Mouse (Mus musculus): ENCODE measurements at regions not wholly inside any gene's neighbourhood (a gene's known extent, or its start where the extent isn't known, plus 50 kb on each side); places are given as distances from the start of the nearest gene placed in this dataset.

GRCm38 (mm10) chr13:98420419-98421043, 66.5 kb downstream of the Foxd1 start:
- Histone ChIP-seq H3K9ac (ENCODE audit: insufficient read depth, low read depth) (no peak overlapping the region), H3K4me3 (replicated peaks in 1 of 3; ENCODE audit: low read depth in 2 of 3, low read length in 2 of 3, poor library complexity in 1 of 3) (no peak overlapping the region), H3K27me3 (replicated peaks) (no peaks in the 10 kb centered on the region), H3K4me1 (ENCODE audit: control insufficient read depth in 1 of 2, insufficient read depth in 2 of 2) (peaks cover 2 to 6% of the 10 kb centered on the region in 2 experiments), H3K36me3 (replicated peaks in 1 of 2; ENCODE audit: control insufficient read depth in 1 of 2, insufficient read depth in 1 of 2, low read length in 1 of 2) (no peaks in the 10 kb centered on the region), H3K4me2 (ENCODE audit: insufficient read depth, low read depth, poor library complexity, severe bottlenecking) (no peak overlapping the region), H3K27ac (ENCODE audit: insufficient read depth, low read depth) (no peak overlapping the region), H3K9me3 (replicated peaks; ENCODE audit: low read length) (no peaks in the 10 kb centered on the region), H3K79me2 (replicated peaks; ENCODE audit: control insufficient read depth, extremely low read depth, insufficient read depth, poor library complexity, severe bottlenecking) (no peaks in the 10 kb centered on the region)
- in situ Hi-C loops (cut with MboI; ENCODE audit: low pct_ligation_motif_present, low pct_unique_long_range_greater_than_20kb, low sequenced_read_pairs) (no loop called here), dilution Hi-C loops (cut with MboI; ENCODE audit: extremely low pct_ligation_motif_present, extremely low pct_unique_long_range_greater_than_20kb, low sequenced_read_pairs) (no loop called here)
- TF ChIP-seq NELFE (IDR thresholded peaks at IDR 0.05; ENCODE audit: low read depth, low read length) (no peak), POLR2A (IDR thresholded peaks at IDR 0.05; ENCODE audit: low read depth, low read length) (no peak), ZNF384 (IDR thresholded peaks at IDR 0.05; ENCODE audit: low read depth, low read length) (no peak), MEF2A (IDR thresholded peaks at IDR 0.05; ENCODE audit: borderline replicate concordance, low read depth, low read length) (no peak), NRF1 (IDR thresholded peaks at IDR 0.05; ENCODE audit: low read depth, low read length) (no peak), ZC3H11A (IDR thresholded peaks at IDR 0.05; ENCODE audit: low read depth, low read length) (no peak), MAFK (IDR thresholded peaks at IDR 0.05; ENCODE audit: insufficient replicate concordance, low read length) (no peak), UBTF (IDR thresholded peaks at IDR 0.05; ENCODE audit: low read depth, low read length) (no peak), CTCF (conservative IDR thresholded peaks at IDR 0.05 in 1 of 2, IDR thresholded peaks at IDR 0.05 in 1 of 2; ENCODE audit: low read depth in 2 of 2, low read length in 2 of 2) (no peak), SMC3 (IDR thresholded peaks at IDR 0.05; ENCODE audit: low read depth, low read length) (no peak), ZKSCAN1 (IDR thresholded peaks at IDR 0.05; ENCODE audit: borderline replicate concordance, low read depth, low read length) (no peak), ZMIZ1 (IDR thresholded peaks at IDR 0.05; ENCODE audit: low read depth, low read length) (no peak)
- no peak for DNase-seq (ENCODE audit: extremely low read depth)

GRCm38 (mm10) chr13:98417736-98418135, 63.7 kb downstream of the Foxd1 start:
- in situ Hi-C loops (cut with MboI; ENCODE audit: low pct_ligation_motif_present, low pct_unique_long_range_greater_than_20kb, low sequenced_read_pairs) (no loop called here), dilution Hi-C loops (cut with MboI; ENCODE audit: extremely low pct_ligation_motif_present, extremely low pct_unique_long_range_greater_than_20kb, low sequenced_read_pairs) (no loop called here)
- H3K79me2 ChIP-seq (replicated peaks; ENCODE audit: control insufficient read depth, extremely low read depth, insufficient read depth, poor library complexity, severe bottlenecking): no peaks in the 10 kb centered on the region
- H3K9ac ChIP-seq (ENCODE audit: insufficient read depth, low read depth): no peak overlapping the region
- TF ChIP-seq EP300 (IDR thresholded peaks at IDR 0.05; ENCODE audit: low read length) (no peak), NRF1 (IDR thresholded peaks at IDR 0.05; ENCODE audit: low read depth, low read length) (no peak), HCFC1 (IDR thresholded peaks at IDR 0.05; ENCODE audit: low read depth, low read length) (no peak), GABPA (IDR thresholded peaks at IDR 0.05; ENCODE audit: insufficient replicate concordance, low read depth, low read length) (no peak), CTCF (conservative IDR thresholded peaks at IDR 0.05 in 1 of 2, IDR thresholded peaks at IDR 0.05 in 1 of 2; ENCODE audit: low read depth in 2 of 2, low read length in 2 of 2) (no peak), MXI1 (IDR thresholded peaks at IDR 0.05; ENCODE audit: low read depth, low read length) (no peak), JUND (conservative IDR thresholded peaks at IDR 0.05; ENCODE audit: low read depth, low read length) (no peak), MAX (IDR thresholded peaks at IDR 0.05; ENCODE audit: low read length) (no peak), MAZ (IDR thresholded peaks at IDR 0.05; ENCODE audit: low read depth, low read length) (no peak), POLR2A (IDR thresholded peaks at IDR 0.05; ENCODE audit: low read depth, low read length) (no peak), SMC3 (IDR thresholded peaks at IDR 0.05; ENCODE audit: low read depth, low read length) (no peak), RCOR1 (conservative IDR thresholded peaks at IDR 0.05; ENCODE audit: low read depth, low read length) (no peak), ZNF384 (IDR thresholded peaks at IDR 0.05; ENCODE audit: low read depth, low read length) (no peak), PAX5 (IDR thresholded peaks at IDR 0.05; ENCODE audit: low read length) (no peak), ETS1 (conservative IDR thresholded peaks at IDR 0.05; ENCODE audit: low read depth, low read length) (no peak), CHD2 (IDR thresholded peaks at IDR 0.05; ENCODE audit: low read length) (no peak)
- H3K36me3 ChIP-seq (replicated peaks in 1 of 2; ENCODE audit: control insufficient read depth in 1 of 2, insufficient read depth in 1 of 2, low read length in 1 of 2): no peaks in the 10 kb centered on the region
- no peak for DNase-seq (ENCODE audit: extremely low read depth)
- H3K9me3 ChIP-seq (replicated peaks; ENCODE audit: low read length): no peaks in the 10 kb centered on the region
- no peaks in the 10 kb centered on the region for H3K27me3 ChIP-seq (replicated peaks)
- H3K4me3 ChIP-seq (replicated peaks in 1 of 3; ENCODE audit: low read depth in 2 of 3, low read length in 2 of 3, poor library complexity in 1 of 3): no peak overlapping the region
- H3K27ac ChIP-seq (ENCODE audit: insufficient read depth, low read depth): no peak overlapping the region
- H3K4me1 ChIP-seq (ENCODE audit: control insufficient read depth in 1 of 2, insufficient read depth in 2 of 2): no peaks in the 10 kb centered on the region
- no peak overlapping the region for H3K4me2 ChIP-seq (ENCODE audit: insufficient read depth, low read depth, poor library complexity, severe bottlenecking)
